Mouse (Mus musculus) forebrain, embryonic 10.5 days (tissue): ENCODE data around the gene Creb3l2. TPM values are rescaled to one million over a fixed set of nuclear protein-coding genes. Genes with fewer than 3 reads are reported as not detected.

Experiments used
- DNase-seq: peaks from one replicate; pipeline ENCODE4 v3.0.0-alpha.2; 2017; ENCODE audit warnings: low spot score; ENCODE audit errors: extremely low spot score
- H3K27ac ChIP-seq: fragments of 300-500 bp; sonication (generic); 2 replicates; pipeline ENCODE4 v1.5.1; 2016; ENCODE audit warnings: mild to moderate bottlenecking
- H3K27me3 ChIP-seq: fragments of 300-500 bp; sonication (generic); 2 replicates; pipeline ENCODE4 v1.6.1; 2016; ENCODE audit warnings: mild to moderate bottlenecking; ENCODE audit not compliant: poor library complexity, severe bottlenecking
- H3K36me3 ChIP-seq: fragments of 300-500 bp; sonication (generic); replicated peaks from 2 replicates; pipeline ENCODE4 v1.6.1; 2016; ENCODE audit warnings: mild to moderate bottlenecking, moderate library complexity
- H3K4me1 ChIP-seq: fragments of 300-500 bp; sonication (generic); 2 replicates; pipeline ENCODE4 v1.6.1; 2016
- H3K4me3 ChIP-seq: fragments of 300-500 bp; sonication (generic); 2 replicates; pipeline ENCODE4 v1.5.1; 2016; ENCODE audit warnings: mild to moderate bottlenecking, moderate library complexity
- H3K9me3 ChIP-seq: fragments of 300-500 bp; sonication (generic); 2 replicates; pipeline ENCODE4 v1.6.1; 2016; ENCODE audit warnings: mild to moderate bottlenecking, moderate library complexity
- WGBS: fragments of 180-500 bp; shearing (Covaris S2); methylation state at CpG from one replicate; pipeline ENCODE4 v1.1.7; 2016; 5-methylcytosine and 5-hydroxymethylcytosine counted together
- polyA plus RNA-seq: library from polyadenylated mRNA; unstranded; fragments of >200 nt; fragmentation: Nextera tagmentation; extraction: Ambion mirVana; gene quantifications from 2 replicates; pipeline ENCODE4 v1.2.1, GENCODE M21; 2016

Creb3l2 gene
- polyA plus RNA-seq, 1 experiment from 2014 or later, result 5.2 TPM

DNA sequence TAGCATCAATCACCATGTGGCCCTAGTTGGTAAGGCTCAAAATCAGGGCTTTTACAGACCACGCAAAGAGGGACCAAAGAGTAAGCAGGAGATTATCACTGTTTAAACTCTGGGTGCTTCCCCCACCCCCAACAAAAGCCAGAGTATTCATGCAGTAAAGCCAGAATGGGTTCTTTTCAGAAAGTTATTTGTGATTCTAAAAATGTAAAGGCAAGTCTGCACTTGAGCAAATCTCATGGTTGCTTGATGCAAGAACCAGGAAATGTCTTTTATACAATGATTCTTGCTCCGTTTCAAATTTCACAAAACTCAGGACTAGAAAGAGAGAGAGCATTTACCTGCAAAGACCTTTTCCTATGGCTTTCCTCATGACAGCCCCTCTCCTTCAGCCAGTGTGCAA, 149.9 kb downstream of the Creb3l2 start:
- H3K36me3 ChIP-seq, result no peaks in the 10 kb centered on the region
- peaks cover 6% of the 10 kb centered on the region for H3K4me1 ChIP-seq
- H3K27me3 ChIP-seq, result peaks cover 4% of the 10 kb centered on the region
- H3K4me3 ChIP-seq, result no peak overlapping the region
- no peak for DNase-seq
- 69% methylated on average over 2 of the region's 2 CpGs for WGBS
- H3K27ac ChIP-seq, result no peak overlapping the region
- no peaks in the 10 kb centered on the region for H3K9me3 ChIP-seq

DNA sequence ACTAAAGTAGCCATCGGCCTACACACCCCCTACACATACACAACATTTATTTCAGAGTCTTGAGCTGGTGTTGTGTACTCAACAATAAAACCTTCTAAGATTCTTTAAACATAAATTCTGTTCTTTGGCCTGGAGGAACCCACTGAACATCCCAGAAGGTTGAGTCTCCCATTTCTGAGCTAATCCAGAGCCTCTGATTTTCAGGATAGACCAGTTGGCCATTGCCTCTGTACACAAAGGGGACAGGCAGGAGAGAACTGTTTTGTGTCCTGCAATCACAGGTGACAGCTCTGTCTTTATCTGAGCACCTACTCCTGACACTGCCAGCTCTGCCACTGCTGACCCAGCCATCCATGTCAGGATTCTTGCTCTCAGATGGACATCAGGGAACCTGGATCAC, 150.8 kb downstream of the Creb3l2 start:
- H3K4me1 ChIP-seq, result peaks cover 6% of the 10 kb centered on the region
- H3K9me3 ChIP-seq, result no peaks in the 10 kb centered on the region
- no peak overlapping the region for H3K4me3 ChIP-seq
- 88% methylated on average over 1 of the region's 1 CpGs for WGBS
- H3K36me3 ChIP-seq, result no peaks in the 10 kb centered on the region
- H3K27ac ChIP-seq, result no peak overlapping the region
- DNase-seq, result no peak
- no peaks in the 10 kb centered on the region for H3K27me3 ChIP-seq

DNA sequence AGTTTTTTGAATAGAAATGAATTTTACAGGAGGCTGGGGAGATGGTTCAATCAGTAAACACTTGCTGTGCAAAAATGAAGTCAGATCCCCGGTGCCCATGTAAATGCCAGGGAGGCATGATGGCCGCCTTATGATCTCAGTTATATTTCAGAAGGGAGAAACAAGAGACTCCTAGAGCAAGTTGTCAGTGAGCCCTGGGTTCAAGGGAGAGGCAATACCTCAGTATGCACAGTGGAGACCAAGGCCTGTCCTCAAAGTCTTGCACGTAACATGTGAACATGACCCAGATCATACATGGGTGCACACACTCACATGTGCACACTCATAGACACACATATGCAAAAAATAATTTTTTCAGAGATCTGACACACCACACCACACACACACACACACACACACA, 151.3 kb downstream of the Creb3l2 start:
- H3K4me3 ChIP-seq, result no peak overlapping the region
- 87% methylated on average over 3 of the region's 3 CpGs for WGBS
- H3K36me3 ChIP-seq, result no peaks in the 10 kb centered on the region
- H3K9me3 ChIP-seq, result no peaks in the 10 kb centered on the region
- no peak overlapping the region for H3K27ac ChIP-seq
- peaks cover 6% of the 10 kb centered on the region for H3K4me1 ChIP-seq
- no peaks in the 10 kb centered on the region for H3K27me3 ChIP-seq
- DNase-seq, result no peak

DNA sequence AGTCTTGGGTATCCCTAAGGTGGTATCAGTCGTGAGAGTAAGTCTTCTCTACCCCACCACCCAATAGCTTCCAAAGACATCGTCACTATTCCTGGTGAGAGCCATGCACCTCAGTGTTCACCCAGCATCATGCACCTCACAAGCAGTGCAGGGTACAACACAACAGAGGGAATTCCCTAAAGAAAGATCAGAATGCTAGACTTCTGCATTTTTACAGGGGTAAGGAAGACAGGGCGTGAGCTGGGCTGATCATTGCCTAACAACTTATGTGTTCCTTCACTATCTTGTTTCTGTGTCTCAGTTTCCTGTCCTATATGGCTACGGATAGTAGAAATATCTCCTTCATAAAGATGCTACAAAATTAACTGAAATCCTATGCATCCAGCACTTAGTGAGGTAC, 155.8 kb downstream of the Creb3l2 start:
- H3K27ac ChIP-seq, result no peak overlapping the region
- no peak for DNase-seq

DNA sequence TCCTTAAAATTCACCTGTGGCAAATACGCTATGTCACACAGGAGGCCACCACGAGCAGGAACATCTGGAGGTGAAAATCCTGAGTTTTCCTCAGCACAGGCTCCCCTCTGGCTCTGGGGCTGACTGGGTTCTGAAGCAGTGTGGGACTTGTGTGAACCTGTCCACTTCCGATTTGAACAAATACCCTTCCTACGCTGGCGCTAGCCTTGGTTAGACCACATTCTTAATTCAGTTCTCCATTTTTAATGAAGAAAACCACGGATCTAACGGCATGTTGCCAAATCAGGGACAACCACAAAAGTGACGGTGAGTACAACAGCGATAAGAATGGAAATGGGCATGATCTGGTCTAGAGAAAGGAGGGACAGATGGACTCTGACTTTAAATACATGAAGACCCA, 157.1 kb downstream of the Creb3l2 start:
- no peak for DNase-seq
- Histone ChIP-seq H3K27ac (no peak overlapping the region), H3K4me3 (no peak overlapping the region), H3K36me3 (no peaks in the 10 kb centered on the region), H3K9me3 (no peaks in the 10 kb centered on the region), H3K4me1 (no peaks in the 10 kb centered on the region), H3K27me3 (no peaks in the 10 kb centered on the region)
- WGBS, result 90% methylated on average over 9 of the region's 9 CpGs

More for the DNA sequence above, 155.8 kb downstream of the Creb3l2 start:
- H3K27me3 ChIP-seq, result no peaks in the 10 kb centered on the region
- 90% methylated on average over 4 of the region's 4 CpGs for WGBS
- no peaks in the 10 kb centered on the region for H3K9me3 ChIP-seq
- H3K4me3 ChIP-seq, result no peak overlapping the region
- no peaks in the 10 kb centered on the region for H3K36me3 ChIP-seq
- no peaks in the 10 kb centered on the region for H3K4me1 ChIP-seq

DNA sequence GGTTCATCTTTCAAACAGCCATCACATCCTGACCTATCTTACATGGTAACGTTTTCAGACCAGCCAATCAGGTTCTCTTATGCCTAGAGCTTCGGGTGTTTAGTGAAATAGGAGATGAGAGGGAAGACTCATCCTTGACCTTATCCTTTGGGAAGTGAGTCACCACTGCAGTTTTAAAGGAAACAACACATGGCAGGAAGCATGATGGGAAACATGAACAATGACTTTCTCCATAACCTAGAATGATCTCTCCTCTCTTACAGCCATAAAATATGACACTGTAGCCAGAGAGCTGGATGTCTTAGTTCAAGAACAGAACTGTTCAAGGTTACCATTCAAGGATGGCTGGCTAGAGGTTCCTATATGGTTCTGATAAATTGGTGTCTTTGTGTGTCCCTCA, 158.6 kb downstream of the Creb3l2 start:
- 82% methylated on average over 2 of the region's 2 CpGs for WGBS

DNA sequence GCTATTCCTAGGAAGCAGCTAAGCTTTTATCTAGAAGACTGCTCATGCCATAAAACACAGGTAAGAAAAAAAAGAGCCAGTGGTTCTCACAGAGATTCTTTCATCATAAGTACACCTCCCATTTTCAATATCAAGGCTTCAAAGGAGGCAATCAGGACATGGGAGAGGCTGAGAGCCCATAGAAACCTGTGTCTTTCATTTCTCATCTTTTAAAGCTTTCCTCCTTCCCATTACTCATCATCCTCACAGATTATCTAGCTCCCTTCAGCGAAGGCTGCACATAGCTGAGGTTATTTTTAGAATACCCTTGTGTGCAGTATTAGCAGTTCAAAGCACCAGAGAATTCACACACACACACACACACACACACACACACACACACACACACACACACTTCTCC, 159.3 kb downstream of the Creb3l2 start:
- H3K4me3 ChIP-seq, result no peak overlapping the region
- 72% methylated on average over 1 of the region's 1 CpGs for WGBS
- H3K9me3 ChIP-seq, result no peaks in the 10 kb centered on the region
- no peak for DNase-seq
- no peaks in the 10 kb centered on the region for H3K4me1 ChIP-seq
- H3K27me3 ChIP-seq, result no peaks in the 10 kb centered on the region
- no peak overlapping the region for H3K27ac ChIP-seq
- H3K36me3 ChIP-seq, result no peaks in the 10 kb centered on the region

More for the DNA sequence above, 158.6 kb downstream of the Creb3l2 start:
- Histone ChIP-seq H3K4me3 (no peak overlapping the region), H3K27ac (no peak overlapping the region), H3K9me3 (no peaks in the 10 kb centered on the region), H3K27me3 (no peaks in the 10 kb centered on the region), H3K36me3 (no peaks in the 10 kb centered on the region), H3K4me1 (no peaks in the 10 kb centered on the region)
- DNase-seq, result no peak

Other genes starting within 250 kb of the Creb3l2 start
- 0.38 and 1.0 TPM in 2 replicates for gene Dgki, start 142.0 kb downstream of the Creb3l2 start, polyA plus RNA-seq
- gene Akr1d1, start 88.0 kb upstream of the Creb3l2 start, polyA plus RNA-seq, result not detected in 2 replicates